Comparison of ENCODE assay signal across 15 mouse cellular contexts in genomic region chr11:94323271-94323925, GRCm38 (mm10). TPM values are rescaled to one million over a fixed set of nuclear protein-coding genes. Genes with fewer than 3 reads are reported as not detected.
DNase-seq lines count a peak whose midpoint lies in the region; ATAC-seq and TF ChIP-seq lines count a peak whose summit lies in the region.
"Had no signal": no experiment of that assay in that cellular context is flagged by ENCODE, and none has a peak within 500 bp of the region (broad histone marks: within the 10 kb centered on the region; RNA-seq: fewer than 3 reads in every experiment).

No protein-coding gene starts in this region.

- H3K27ac ChIP-seq in heart, embryonic 14.5 days (replicated peaks in 1 of 2; ENCODE audit: control insufficient read depth in 1 of 2, insufficient read depth in 1 of 2, low read depth in 2 of 2, low read length in 2 of 2): 0 out of 4 replicates have a peak overlapping the region, but pooled peaks of 1 of the 2 experiments have one; percentile 98
- H3K27ac ChIP-seq in heart, adult 2 months: no peak overlapping the region
- peak overlapping the region; percentile 93 for H3K27ac ChIP-seq in midbrain, embryonic 12.5 days (replicated peaks)
- no peak overlapping the region; the same call in 1 of the 2 replicates for H3K27ac ChIP-seq in midbrain, embryonic 14.5 days (replicated peaks; ENCODE audit: low read depth, low read length)
- peak overlapping the region; percentile 72 for H3K27ac ChIP-seq in embryonic fibroblast, embryonic 13.5 days (ENCODE audit: insufficient read depth, low read length)
- H3K27ac ChIP-seq in neural tube, embryonic 15.5 days (replicated peaks): 0 out of 2 replicates have a peak overlapping the region, but pooled peaks have one; percentile 99

- H3K36me3 ChIP-seq in heart, embryonic 14.5 days (ENCODE audit: control insufficient read depth, insufficient read depth, low read length): peaks cover 7% of the 10 kb centered on the region; the same call in 1 of the 2 replicates
- peaks cover 20% of the 10 kb centered on the region for H3K36me3 ChIP-seq in heart, adult 2 months (ENCODE audit: control insufficient read depth, insufficient read depth, low read length)
- H3K36me3 ChIP-seq in midbrain, embryonic 12.5 days: peaks cover 5% of the 10 kb centered on the region; the same call in 1 of the 2 replicates
- H3K36me3 ChIP-seq in midbrain, embryonic 14.5 days (ENCODE audit: control insufficient read depth, insufficient read depth, low read length): no peaks in the 10 kb centered on the region
- no peaks in the 10 kb centered on the region for H3K36me3 ChIP-seq in neural tube, embryonic 15.5 days
- H3K36me3 ChIP-seq: intestine, embryonic 15.5 days had no signal

- H3K27me3 ChIP-seq in heart, embryonic 14.5 days (ENCODE audit: control insufficient read depth, insufficient read depth, low read length): no peaks in the 10 kb centered on the region
- H3K27me3 ChIP-seq in heart, adult 2 months (ENCODE audit: control insufficient read depth, insufficient read depth, low read length): no peaks in the 10 kb centered on the region
- no peaks in the 10 kb centered on the region for H3K27me3 ChIP-seq in midbrain, embryonic 12.5 days
- no peaks in the 10 kb centered on the region for H3K27me3 ChIP-seq in midbrain, embryonic 14.5 days (ENCODE audit: control insufficient read depth, insufficient read depth, low read length)
- no peaks in the 10 kb centered on the region for H3K27me3 ChIP-seq in neural tube, embryonic 15.5 days (replicated peaks)
- H3K27me3 ChIP-seq: heart, embryonic 12.5 days; intestine, embryonic 15.5 days had no signal

- peaks cover 10% of the 10 kb centered on the region for H3K79me2 ChIP-seq in heart, adult 2 months (replicated peaks; ENCODE audit: control insufficient read depth, insufficient read depth, low read length)

- ATAC-seq in heart, embryonic 14.5 days (ENCODE audit: insufficient number of reproducible peaks, insufficient read depth, low FRiP score, low read depth): no peak
- no peak for ATAC-seq in midbrain, embryonic 12.5 days (ENCODE audit: low FRiP score, low read depth)
- ATAC-seq in midbrain, embryonic 14.5 days (ENCODE audit: low FRiP score, low TSS enrichment): no peak
- no peak for ATAC-seq in neural tube, embryonic 15.5 days (ENCODE audit: low FRiP score)
- ATAC-seq: intestine, embryonic 15.5 days had no signal

- no peak for DNase-seq in heart, adult 2 months
- no peak for DNase-seq in midbrain, embryonic 14.5 days
- DNase-seq in frontal cortex, postnatal 10 days (ENCODE audit: low spot score in 2 of 2): no peak
- no peak for DNase-seq in urinary bladder, adult 18-20 months (ENCODE audit: low spot score in 2 of 2)
- DNase-seq: adrenal gland, postnatal 25 days; kidney, postnatal 10 days; layer of hippocampus, postnatal 36 days; lung, postnatal 10 days; thymus, adult 18-20 months had no signal

- peak overlapping the region; percentile 100; the same call in 1 of the 2 replicates for H3K9ac ChIP-seq in heart, embryonic 14.5 days (ENCODE audit: low read length)
- no peak overlapping the region for H3K9ac ChIP-seq in heart, adult 2 months (ENCODE audit: low read depth, low read length)
- no peak overlapping the region for H3K9ac ChIP-seq in midbrain, embryonic 12.5 days (replicated peaks)
- H3K9ac ChIP-seq in midbrain, embryonic 14.5 days (replicated peaks; ENCODE audit: low read length): no peak overlapping the region
- no peak overlapping the region for H3K9ac ChIP-seq in neural tube, embryonic 15.5 days (replicated peaks)

- intact Hi-C loops in heart, adult 2 months (cut with DNase I): loop anchor here (5.0 kb wide), 1 partner anchor 111 kb away; the partner anchor contains the start of gene Tob1

- no peaks in the 10 kb centered on the region for H3K9me3 ChIP-seq in heart, embryonic 14.5 days (ENCODE audit: control insufficient read depth, low read length)
- H3K9me3 ChIP-seq in midbrain, embryonic 12.5 days: no peaks in the 10 kb centered on the region
- H3K9me3 ChIP-seq in midbrain, embryonic 14.5 days (ENCODE audit: control insufficient read depth, low read length): no peaks in the 10 kb centered on the region
- H3K9me3 ChIP-seq in neural tube, embryonic 15.5 days (replicated peaks): no peaks in the 10 kb centered on the region
- H3K9me3 ChIP-seq: heart, embryonic 12.5 days; intestine, embryonic 15.5 days had no signal

- no peak for TF ChIP-seq CTCF in heart, adult 2 months (IDR thresholded peaks at IDR 0.05)
- TF ChIP-seq CTCF in embryonic fibroblast, embryonic 13.5 days (IDR thresholded peaks at IDR 0.05; ENCODE audit: borderline replicate concordance, insufficient read depth, low read length): no peak

- peaks cover 3 to 29% of the 10 kb centered on the region in 2 experiments for H3K4me1 ChIP-seq in heart, embryonic 14.5 days (ENCODE audit: control insufficient read depth in 2 of 2, insufficient read depth in 2 of 2, low read length in 2 of 2)
- H3K4me1 ChIP-seq in heart, adult 2 months (ENCODE audit: control insufficient read depth, insufficient read depth, low read length): peaks cover 4% of the 10 kb centered on the region
- peaks cover 38% of the 10 kb centered on the region for H3K4me1 ChIP-seq in midbrain, embryonic 12.5 days
- peaks cover 23% of the 10 kb centered on the region for H3K4me1 ChIP-seq in midbrain, embryonic 14.5 days (ENCODE audit: control insufficient read depth, insufficient read depth, low read length)
- H3K4me1 ChIP-seq in embryonic fibroblast, embryonic 13.5 days (ENCODE audit: control insufficient read depth, insufficient read depth, low read length): peaks cover 12% of the 10 kb centered on the region
- H3K4me1 ChIP-seq in neural tube, embryonic 15.5 days: peaks cover 38% of the 10 kb centered on the region

- no peak overlapping the region for H3K4me3 ChIP-seq in heart, embryonic 14.5 days (ENCODE audit: control insufficient read depth in 1 of 2, insufficient read depth in 1 of 2, low read depth in 1 of 2, low read length in 2 of 2)
- H3K4me3 ChIP-seq in heart, adult 2 months: no peak overlapping the region
- H3K4me3 ChIP-seq in midbrain, embryonic 12.5 days: no peak overlapping the region
- H3K4me3 ChIP-seq in midbrain, embryonic 14.5 days (replicated peaks; ENCODE audit: low read depth, low read length): no peak overlapping the region
- no peak overlapping the region for H3K4me3 ChIP-seq in embryonic fibroblast, embryonic 13.5 days (ENCODE audit: insufficient read depth, low read length)
- no peak overlapping the region for H3K4me3 ChIP-seq in neural tube, embryonic 15.5 days (replicated peaks)

- 73% methylated on average over 5 of the region's 5 CpGs for WGBS in heart, embryonic 14.5 days
- WGBS in heart, adult 2 months: 81% methylated on average over 5 of the region's 5 CpGs
- 54% methylated on average over 5 of the region's 5 CpGs for WGBS in midbrain, embryonic 12.5 days
- WGBS in midbrain, embryonic 14.5 days: 52% methylated on average over 5 of the region's 5 CpGs
- WGBS in neural tube, embryonic 15.5 days: 84% methylated on average over 5 of the region's 5 CpGs

- no peak for TF ChIP-seq POLR2A in heart, adult 2 months (IDR thresholded peaks at IDR 0.05; ENCODE audit: insufficient read depth, low read depth, low read length)
- no peak for TF ChIP-seq POLR2A in embryonic fibroblast, embryonic 13.5 days (IDR thresholded peaks at IDR 0.05; ENCODE audit: low read depth, low read length)

- TF ChIP-seq EP300 in heart, adult 2 months (IDR thresholded peaks at IDR 0.05; ENCODE audit: insufficient read depth, low read depth, low read length): no peak

- no peak overlapping the region for H3K4me2 ChIP-seq in heart, embryonic 14.5 days (ENCODE audit: low read length)
- no peak overlapping the region for H3K4me2 ChIP-seq in midbrain, embryonic 12.5 days (replicated peaks)
- H3K4me2 ChIP-seq in midbrain, embryonic 14.5 days (ENCODE audit: low read length): no peak overlapping the region
- no peak overlapping the region for H3K4me2 ChIP-seq in neural tube, embryonic 15.5 days

RNA-seq across cellular contexts. Expression of gene Luc7l3, which starts 1.6 kb away (rescaled TPM):
- polyA plus RNA-seq in heart, embryonic 14.5 days (2014; fragmentation: Nextera tagmentation; extraction: Ambion mirVana): 61.9 and 62.9 TPM in 2 replicates
- 10 to 100 TPM; 32.1 to 36.0 TPM for total RNA-seq in heart, adult 2 months (2021)
- 8.1 and 17.2 TPM in 2 replicates for polyA plus RNA-seq in heart, adult 2 months (2012; rRNA removed)
- polyA plus RNA-seq in midbrain, embryonic 12.5 days (2016; fragmentation: Nextera tagmentation; extraction: Ambion mirVana): 145 and 162 TPM in 2 replicates
- 122 and 144 TPM in 2 replicates for polyA plus RNA-seq in midbrain, embryonic 14.5 days (2014; fragmentation: Nextera tagmentation; extraction: Ambion mirVana)
- 75.7 and 88.2 TPM in 2 replicates for polyA plus RNA-seq in embryonic fibroblast, embryonic 13.5 days (2011; ENCODE audit: insufficient read length, low read depth, missing spikeins)
- polyA plus RNA-seq in neural tube, embryonic 15.5 days (2015; fragmentation: Nextera tagmentation; extraction: Ambion mirVana): 124 and 133 TPM in 2 replicates

RNA-seq across cellular contexts. Expression of gene Ankrd40, which starts 4.4 kb away (rescaled TPM):
- 46.1 and 59.2 TPM in 2 replicates for polyA plus RNA-seq in heart, embryonic 14.5 days (2014; fragmentation: Nextera tagmentation; extraction: Ambion mirVana)
- 100 to 1,000 TPM; 254 to 285 TPM for total RNA-seq in heart, adult 2 months (2021)
- polyA plus RNA-seq in heart, adult 2 months (2012; rRNA removed): 287 and 346 TPM in 2 replicates
- 19.7 and 21.7 TPM in 2 replicates for polyA plus RNA-seq in midbrain, embryonic 12.5 days (2016; fragmentation: Nextera tagmentation; extraction: Ambion mirVana)
- 11.9 and 13.1 TPM in 2 replicates for polyA plus RNA-seq in midbrain, embryonic 14.5 days (2014; fragmentation: Nextera tagmentation; extraction: Ambion mirVana)
- polyA plus RNA-seq in embryonic fibroblast, embryonic 13.5 days (2011; ENCODE audit: insufficient read length, low read depth, missing spikeins): 79.0 and 83.8 TPM in 2 replicates
- 12.5 and 17.7 TPM in 2 replicates for polyA plus RNA-seq in neural tube, embryonic 15.5 days (2015; fragmentation: Nextera tagmentation; extraction: Ambion mirVana)

RNA-seq across cellular contexts. Expression of gene Gm21885, which starts 41.7 kb away (rescaled TPM):
- polyA plus RNA-seq in heart, embryonic 14.5 days (2014; fragmentation: Nextera tagmentation; extraction: Ambion mirVana): 0.36 and 1.1 TPM in 2 replicates
- under 1 TPM; 0.30 to 0.44 TPM for total RNA-seq in heart, adult 2 months (2021)
- not detected in 2 replicates for polyA plus RNA-seq in heart, adult 2 months (2012; rRNA removed)
- polyA plus RNA-seq in midbrain, embryonic 12.5 days (2016; fragmentation: Nextera tagmentation; extraction: Ambion mirVana): 0.32 and 0.42 TPM in 2 replicates
- polyA plus RNA-seq in midbrain, embryonic 14.5 days (2014; fragmentation: Nextera tagmentation; extraction: Ambion mirVana): 0.50 and 0.57 TPM in 2 replicates
- not detected in 2 replicates for polyA plus RNA-seq in embryonic fibroblast, embryonic 13.5 days (2011; ENCODE audit: insufficient read length, low read depth, missing spikeins)
- not detected in 2 replicates for polyA plus RNA-seq in neural tube, embryonic 15.5 days (2015; fragmentation: Nextera tagmentation; extraction: Ambion mirVana)
- total RNA-seq: adrenal gland, postnatal 25 days; layer of hippocampus, postnatal 36 days had no signal
- polyA plus RNA-seq: heart, embryonic 12.5 days had no signal

Comparison
In these comparisons a context has a peak if more than half of its experiments do, and no peak if none do; other contexts are left out.
1. H3K27ac ChIP-seq: peak in midbrain, embryonic 12.5 days (single experiment), embryonic fibroblast, embryonic 13.5 days (single experiment) and neural tube, embryonic 15.5 days (single experiment); none in heart, adult 2 months (single experiment) and midbrain, embryonic 14.5 days (single experiment).